Mouse (Mus musculus): ENCODE data around the gene Cyp2d40. TPM values are rescaled to one million over a fixed set of nuclear protein-coding genes. Genes with fewer than 3 reads are reported as not detected.
"Not testable (repeated sequence)": the region's sequence is repeated elsewhere in the genome, so short reads cannot be mapped to it uniquely, and the experiment has no call there.

Cyp2d40 gene
- polyA plus RNA-seq, 1 experiment from 2014 or later: not detected

- H3K27me3 ChIP-seq (ENCODE audit: control insufficient read depth, insufficient read depth, low read length); H3K9ac ChIP-seq (ENCODE audit: low read length); ATAC-seq (ENCODE audit: insufficient number of reproducible peaks, low FRiP score, low TSS enrichment, low read depth); H3K9me3 ChIP-seq (ENCODE audit: control insufficient read depth, low read length); H3K4me3 ChIP-seq (ENCODE audit: low read depth, low read length); H3K36me3 ChIP-seq (ENCODE audit: control insufficient read depth, insufficient read depth, low read length); H3K4me1 ChIP-seq (ENCODE audit: control insufficient read depth, insufficient read depth, low read length); H3K4me2 ChIP-seq (ENCODE audit: low read depth, severe bottlenecking); DNase-seq (ENCODE audit: low spot score); H3K27ac ChIP-seq (replicated peaks; ENCODE audit: low read depth, low read length): not testable (repeated sequence)
- 93% methylated on average over 4 of the region's 4 CpGs for WGBS
Observed at GRCm38 (mm10) chr15:82733331-82733925, 30.6 kb downstream of the Cyp2d40 start.

Small RNA genes within 50 kb of the gene (microRNA-seq; reads per million reads assigned to microRNA genes)
- not detected for gene Gm27618

Other genes starting within 250 kb of the Cyp2d40 start
- gene Cyp2d12, start 209.1 kb downstream of the Cyp2d40 start, polyA plus RNA-seq (2014; fragmentation: Nextera tagmentation; extraction: Ambion mirVana): not detected in 2 replicates
- gene Cyp2d34, start 143.2 kb downstream of the Cyp2d40 start, polyA plus RNA-seq (2014; fragmentation: Nextera tagmentation; extraction: Ambion mirVana): not detected in 2 replicates
- gene Cyp2d26, start 30.1 kb upstream of the Cyp2d40 start, polyA plus RNA-seq (2014; fragmentation: Nextera tagmentation; extraction: Ambion mirVana): 0.12 TPM in 1 of 2 replicates, not detected in the other
- 12.3 and 14.3 TPM in 2 replicates for gene Tcf20, start 223.7 kb upstream of the Cyp2d40 start, polyA plus RNA-seq (2014; fragmentation: Nextera tagmentation; extraction: Ambion mirVana)

Measured in limb, embryonic 11.5 days (tissue).